In genomic region chr4:31203286-31203685, GRCm38 (mm10) we compare ENCODE assay signal across 26 mouse cellular contexts.
"Had no signal": no experiment of that assay in that cellular context is flagged by ENCODE, and none has a peak within 500 bp of the region (broad histone marks: within the 10 kb centered on the region; RNA-seq: fewer than 3 reads in every experiment).

No protein-coding gene starts in this region.

- H3K4me1 ChIP-seq: heart, embryonic 10.5 days; heart, embryonic 12.5 days; hindbrain, embryonic 10.5 days; hindbrain, embryonic 12.5 days; intestine, embryonic 15.5 days; liver, embryonic 13.5 days; liver, embryonic 15.5 days had no signal

- DNase-seq: gastrocnemius, adult 2 months; gastrocnemius, postnatal 10 days; gastrocnemius, postnatal 25 days; heart, adult 18-20 months; heart, postnatal 10 days; heart, postnatal 4 days; kidney, adult 18-20 months; kidney, postnatal 10 days; kidney, postnatal 25 days; liver; liver, embryonic 13.5 days; liver, postnatal 0 days had no signal

- H3K27ac ChIP-seq: gastrocnemius, adult 2 months; heart, embryonic 10.5 days; hindbrain, embryonic 10.5 days; hindbrain, embryonic 12.5 days; hindbrain, embryonic 14.5 days; intestine, embryonic 15.5 days; layer of hippocampus, adult 2 months; left cerebral cortex, adult 2 months; limb, embryonic 13.5 days; liver, embryonic 13.5 days; liver, embryonic 15.5 days had no signal

- H3K9ac ChIP-seq: heart, embryonic 12.5 days; hindbrain, embryonic 12.5 days; hindbrain, embryonic 14.5 days; intestine, embryonic 15.5 days; limb, embryonic 13.5 days; liver, embryonic 13.5 days; liver, embryonic 15.5 days; liver, postnatal 0 days had no signal

- H3K9me3 ChIP-seq: heart, embryonic 10.5 days; heart, embryonic 12.5 days; hindbrain, embryonic 10.5 days; hindbrain, embryonic 12.5 days; intestine, embryonic 15.5 days; limb, embryonic 13.5 days; liver, embryonic 13.5 days; liver, embryonic 15.5 days had no signal

- H3K27me3 ChIP-seq: heart, embryonic 12.5 days; hindbrain, embryonic 12.5 days; intestine, embryonic 15.5 days; limb, embryonic 13.5 days; liver, embryonic 13.5 days; liver, embryonic 15.5 days had no signal

- H3K36me3 ChIP-seq: heart, embryonic 10.5 days; heart, embryonic 12.5 days; hindbrain, embryonic 10.5 days; hindbrain, embryonic 12.5 days; intestine, embryonic 15.5 days; limb, embryonic 13.5 days; liver, embryonic 13.5 days; liver, embryonic 15.5 days had no signal

- H3K4me3 ChIP-seq: gastrocnemius, adult 2 months; heart, embryonic 10.5 days; heart, embryonic 12.5 days; hindbrain, embryonic 10.5 days; hindbrain, embryonic 12.5 days; intestine, embryonic 15.5 days; layer of hippocampus, adult 2 months; left cerebral cortex, adult 2 months; limb, embryonic 13.5 days; liver, embryonic 13.5 days; liver, embryonic 15.5 days had no signal

- H3K4me2 ChIP-seq: heart, embryonic 12.5 days; hindbrain, embryonic 12.5 days; hindbrain, embryonic 14.5 days; intestine, embryonic 15.5 days; limb, embryonic 13.5 days; liver, embryonic 11.5 days; liver, embryonic 13.5 days; liver, embryonic 15.5 days had no signal

- ATAC-seq: hindbrain, embryonic 16.5 days; inflammation-experienced regulatory T-cells, adult 6 months; intestine, embryonic 15.5 days; intestine, postnatal 0 days; liver, postnatal 0 days had no signal
